Mouse (Mus musculus): ENCODE measurements around the gene Ipo11. TPM values are rescaled to one million over a fixed set of nuclear protein-coding genes. Genes with fewer than 3 reads are reported as not detected.

Gene Ipo11
- polyA plus RNA-seq, 1 experiment from 2014 or later: 70.6 TPM

- Histone ChIP-seq H3K4me3 (ENCODE audit: control insufficient read depth in 1 of 2, insufficient read depth in 1 of 2, low read depth in 1 of 2, low read length in 2 of 2) (no peak overlapping the region), H3K36me3 (ENCODE audit: control insufficient read depth, insufficient read depth, low read length) (no peaks in the 10 kb centered on the region), H3K4me2 (ENCODE audit: low read length) (no peak overlapping the region), H3K9me3 (ENCODE audit: control insufficient read depth, low read length) (no peaks in the 10 kb centered on the region), H3K27me3 (ENCODE audit: control insufficient read depth, insufficient read depth, low read length) (no peaks in the 10 kb centered on the region), H3K9ac (ENCODE audit: low read length) (no peak overlapping the region), H3K4me1 (ENCODE audit: control insufficient read depth in 2 of 2, insufficient read depth in 2 of 2, low read length in 2 of 2) (no peaks in the 10 kb centered on the region), H3K27ac (replicated peaks in 1 of 2; ENCODE audit: control insufficient read depth in 1 of 2, insufficient read depth in 1 of 2, low read depth in 2 of 2, low read length in 2 of 2) (no peak overlapping the region)
- 69% methylated on average over 3 of the region's 3 CpGs for WGBS
- ATAC-seq (ENCODE audit: insufficient number of reproducible peaks, insufficient read depth, low FRiP score, low read depth): no peak
Measured at GRCm38 (mm10) chr13:106754216-106754615, 182.5 kb downstream of the Ipo11 start.

- H3K4me3 ChIP-seq (ENCODE audit: control insufficient read depth in 1 of 2, insufficient read depth in 1 of 2, low read depth in 1 of 2, low read length in 2 of 2): no peak overlapping the region
- H3K4me2 ChIP-seq (ENCODE audit: low read length): no peak overlapping the region
- H3K27ac ChIP-seq (replicated peaks in 1 of 2; ENCODE audit: control insufficient read depth in 1 of 2, insufficient read depth in 1 of 2, low read depth in 2 of 2, low read length in 2 of 2): no peak overlapping the region
- no peak overlapping the region for H3K9ac ChIP-seq (ENCODE audit: low read length)
- ATAC-seq (ENCODE audit: insufficient number of reproducible peaks, insufficient read depth, low FRiP score, low read depth): no peak
- WGBS: 81% methylated on average over 1 of the region's 1 CpGs
- no peaks in the 10 kb centered on the region for H3K9me3 ChIP-seq (ENCODE audit: control insufficient read depth, low read length)
- H3K36me3 ChIP-seq (ENCODE audit: control insufficient read depth, insufficient read depth, low read length): no peaks in the 10 kb centered on the region
- H3K27me3 ChIP-seq (ENCODE audit: control insufficient read depth, insufficient read depth, low read length): no peaks in the 10 kb centered on the region
- H3K4me1 ChIP-seq (ENCODE audit: control insufficient read depth in 2 of 2, insufficient read depth in 2 of 2, low read length in 2 of 2): no peaks in the 10 kb centered on the region
Measured at GRCm38 (mm10) chr13:106751951-106752350, 184.8 kb downstream of the Ipo11 start.

GRCm38 (mm10) chr13:106746823-106747222 is 189.9 kb downstream of the Ipo11 start:
- no peak for ATAC-seq (ENCODE audit: insufficient number of reproducible peaks, insufficient read depth, low FRiP score, low read depth)
- no peak overlapping the region for H3K27ac ChIP-seq (replicated peaks in 1 of 2; ENCODE audit: control insufficient read depth in 1 of 2, insufficient read depth in 1 of 2, low read depth in 2 of 2, low read length in 2 of 2)
- no peak overlapping the region for H3K4me3 ChIP-seq (ENCODE audit: control insufficient read depth in 1 of 2, insufficient read depth in 1 of 2, low read depth in 1 of 2, low read length in 2 of 2)
- H3K9me3 ChIP-seq (ENCODE audit: control insufficient read depth, low read length): no peaks in the 10 kb centered on the region
- no peak overlapping the region for H3K4me2 ChIP-seq (ENCODE audit: low read length)
- H3K9ac ChIP-seq (ENCODE audit: low read length): no peak overlapping the region
- H3K36me3 ChIP-seq (ENCODE audit: control insufficient read depth, insufficient read depth, low read length): no peaks in the 10 kb centered on the region
- H3K27me3 ChIP-seq (ENCODE audit: control insufficient read depth, insufficient read depth, low read length): no peaks in the 10 kb centered on the region
- H3K4me1 ChIP-seq (ENCODE audit: control insufficient read depth in 2 of 2, insufficient read depth in 2 of 2, low read length in 2 of 2): no peaks in the 10 kb centered on the region
- 63% methylated on average over 5 of the region's 5 CpGs for WGBS

GRCm38 (mm10) chr13:106745201-106745600 is 191.6 kb downstream of the Ipo11 start:
- no peak for ATAC-seq (ENCODE audit: insufficient number of reproducible peaks, insufficient read depth, low FRiP score, low read depth)
- WGBS: 15% methylated on average over 6 of the region's 6 CpGs
- H3K4me1 ChIP-seq (ENCODE audit: control insufficient read depth in 2 of 2, insufficient read depth in 2 of 2, low read length in 2 of 2): no peaks in the 10 kb centered on the region
- H3K27me3 ChIP-seq (ENCODE audit: control insufficient read depth, insufficient read depth, low read length): no peaks in the 10 kb centered on the region
- H3K4me3 ChIP-seq (ENCODE audit: control insufficient read depth in 1 of 2, insufficient read depth in 1 of 2, low read depth in 1 of 2, low read length in 2 of 2): no peak overlapping the region
- no peaks in the 10 kb centered on the region for H3K9me3 ChIP-seq (ENCODE audit: control insufficient read depth, low read length)
- no peak overlapping the region for H3K4me2 ChIP-seq (ENCODE audit: low read length)
- no peak overlapping the region for H3K9ac ChIP-seq (ENCODE audit: low read length)
- no peaks in the 10 kb centered on the region for H3K36me3 ChIP-seq (ENCODE audit: control insufficient read depth, insufficient read depth, low read length)
- no peak overlapping the region for H3K27ac ChIP-seq (replicated peaks in 1 of 2; ENCODE audit: control insufficient read depth in 1 of 2, insufficient read depth in 1 of 2, low read depth in 2 of 2, low read length in 2 of 2)

Other genes with a start within 250 kb of the Ipo11 start
- gene Dimt1, start 10.2 kb upstream of the Ipo11 start, polyA plus RNA-seq (2014; fragmentation: Nextera tagmentation; extraction: Ambion mirVana): 27.0 and 31.1 TPM in 2 replicates
- gene Kif2a, start 85.2 kb upstream of the Ipo11 start, polyA plus RNA-seq (2014; fragmentation: Nextera tagmentation; extraction: Ambion mirVana): 19.7 and 23.9 TPM in 2 replicates